Mouse (Mus musculus) liver, embryonic 15.5 days (tissue): Measurements from ENCODE around the gene Erg28. TPM values are rescaled to one million over a fixed set of nuclear protein-coding genes. Genes with fewer than 3 reads are reported as not detected.
A peak's percentile ranks its signal among the peaks of the same experiment; 100 is the strongest.

Experiments
- ATAC-seq: fragments of 200-750 bp; cut with Nextera tagmentation; 2 replicates; pipeline ENCODE4 v1.8.0; 2017; ENCODE audit warnings: moderate number of reproducible peaks, mild to moderate bottlenecking, moderate library complexity; ENCODE audit not compliant: insufficient read depth
- H3K27ac ChIP-seq: fragments of 300-500 bp; sonication (generic); replicated peaks from 2 replicates; pipeline ENCODE4 v1.5.1; 2015; ENCODE audit warnings: mild to moderate bottlenecking, inconsistent platforms
- H3K27me3 ChIP-seq: fragments of 300-500 bp; sonication (generic); 2 replicates; pipeline ENCODE4 v1.6.1; 2015; ENCODE audit warnings: mild to moderate bottlenecking, inconsistent platforms
- H3K36me3 ChIP-seq: fragments of 300-500 bp; sonication (generic); replicated peaks from 2 replicates; pipeline ENCODE4 v1.6.1; 2015; ENCODE audit warnings: moderate library complexity, mild to moderate bottlenecking, inconsistent platforms
- H3K4me1 ChIP-seq: fragments of 300-500 bp; sonication (generic); replicated peaks from 2 replicates; pipeline ENCODE4 v1.6.1; 2015; ENCODE audit warnings: inconsistent platforms
- H3K4me2 ChIP-seq: fragments of 300-500 bp; sonication (generic); 2 replicates; pipeline ENCODE4 v1.6.1; 2015; ENCODE audit warnings: moderate library complexity, mild to moderate bottlenecking, inconsistent platforms
- H3K4me3 ChIP-seq: fragments of 300-500 bp; sonication (generic); replicated peaks from 2 replicates; pipeline ENCODE4 v1.5.1; 2015; ENCODE audit warnings: mild to moderate bottlenecking, inconsistent platforms
- H3K9ac ChIP-seq: fragments of 300-500 bp; sonication (generic); 2 replicates; pipeline ENCODE4 v1.6.1; 2015; ENCODE audit warnings: moderate library complexity, mild to moderate bottlenecking, inconsistent platforms
- H3K9me3 ChIP-seq: fragments of 300-500 bp; sonication (generic); replicated peaks from 2 replicates; pipeline ENCODE4 v1.6.1; 2016; ENCODE audit warnings: inconsistent platforms
- WGBS: fragments of 180-500 bp; shearing (Covaris S2); methylation state at CpG from one replicate; pipeline ENCODE4 v1.1.7; 2015; ENCODE audit warnings: mixed read lengths; ENCODE audit not compliant: insufficient replicate concordance; 5-methylcytosine and 5-hydroxymethylcytosine counted together
- polyA plus RNA-seq: library from polyadenylated mRNA; unstranded; fragments of >200 nt; fragmentation: Nextera tagmentation; extraction: Ambion mirVana; gene quantifications from 2 replicates; pipeline ENCODE4 v1.2.1, GENCODE M21; 2015

Erg28 gene
- polyA plus RNA-seq = 89.8 and 95.8 TPM in 2 replicates

- peaks cover 32% of the 10 kb centered on the region for H3K36me3 ChIP-seq
- peak within 1 kb of the TSS; percentile 84 for H3K4me2 ChIP-seq
- peak within 1 kb of the TSS; percentile 83 for H3K9ac ChIP-seq
- H3K9me3 ChIP-seq = no peaks in the 10 kb centered on the region
- ATAC-seq = peak; percentile 96
- peak within 1 kb of the TSS; percentile 95 for H3K27ac ChIP-seq
- peaks cover 39% of the 10 kb centered on the region for H3K4me1 ChIP-seq
- peak within 1 kb of the TSS; percentile 86 for H3K4me3 ChIP-seq
- under 1% methylated on average over 67 of the region's 67 CpGs for WGBS
- H3K27me3 ChIP-seq = no peaks in the 10 kb centered on the region
Observed at GRCm38 (mm10) chr12:85824438-85825264, at the start of gene Erg28, which contains the start of gene Ttll5. Gene Erg28, minus strand, starts transcription at chr12:85824550. Gene Ttll5, plus strand, starts transcription at chr12:85824659.

GRCm38 (mm10) chr12:85869423-85869822, 45.1 kb upstream of the Erg28 start:
- no peak overlapping the region for H3K27ac ChIP-seq
- no peak for ATAC-seq

GRCm38 (mm10) chr12:85867125-85867524, 42.8 kb upstream of the Erg28 start:
- Histone ChIP-seq H3K27ac (no peak overlapping the region), H3K4me2 (no peak overlapping the region), H3K4me1 (no peaks in the 10 kb centered on the region), H3K27me3 (no peaks in the 10 kb centered on the region), H3K9ac (no peak overlapping the region), H3K4me3 (no peak overlapping the region), H3K36me3 (peaks cover 3% of the 10 kb centered on the region; the same call in 1 of the 2 replicates), H3K9me3 (no peaks in the 10 kb centered on the region)
- ATAC-seq = no peak

More at GRCm38 (mm10) chr12:85869423-85869822, 45.1 kb upstream of the Erg28 start:
- no peak overlapping the region for H3K4me3 ChIP-seq
- H3K9me3 ChIP-seq = no peaks in the 10 kb centered on the region
- no peak overlapping the region for H3K9ac ChIP-seq
- H3K4me1 ChIP-seq = no peaks in the 10 kb centered on the region
- H3K36me3 ChIP-seq = no peaks in the 10 kb centered on the region; the same call in 1 of the 2 replicates
- H3K4me2 ChIP-seq = no peak overlapping the region
- no peaks in the 10 kb centered on the region for H3K27me3 ChIP-seq
- WGBS = 70% methylated on average over 6 of the region's 6 CpGs

GRCm38 (mm10) chr12:85866624-85867023, 42.3 kb upstream of the Erg28 start:
- 67% methylated on average over 4 of the region's 4 CpGs for WGBS
- Histone ChIP-seq H3K27me3 (no peaks in the 10 kb centered on the region), H3K4me3 (no peak overlapping the region), H3K4me2 (no peak overlapping the region), H3K27ac (no peak overlapping the region), H3K9ac (no peak overlapping the region), H3K36me3 (peaks cover 3% of the 10 kb centered on the region; the same call in 1 of the 2 replicates), H3K9me3 (no peaks in the 10 kb centered on the region), H3K4me1 (no peaks in the 10 kb centered on the region)
- no peak for ATAC-seq

GRCm38 (mm10) chr12:85865526-85865925, 41.2 kb upstream of the Erg28 start:
- no peak overlapping the region for H3K9ac ChIP-seq
- no peaks in the 10 kb centered on the region for H3K27me3 ChIP-seq
- 69% methylated on average over 3 of the region's 3 CpGs for WGBS
- peaks cover 6% of the 10 kb centered on the region; the same call in 1 of the 2 replicates for H3K36me3 ChIP-seq
- H3K4me1 ChIP-seq = no peaks in the 10 kb centered on the region
- no peak overlapping the region for H3K4me2 ChIP-seq
- no peak overlapping the region for H3K27ac ChIP-seq
- no peak for ATAC-seq
- H3K9me3 ChIP-seq = no peaks in the 10 kb centered on the region
- no peak overlapping the region for H3K4me3 ChIP-seq

GRCm38 (mm10) chr12:85862514-85862913, 38.2 kb upstream of the Erg28 start:
- Histone ChIP-seq H3K4me3 (no peak overlapping the region), H3K27me3 (no peaks in the 10 kb centered on the region), H3K4me2 (no peak overlapping the region), H3K36me3 (peaks cover 6% of the 10 kb centered on the region; the same call in 1 of the 2 replicates), H3K9ac (no peak overlapping the region), H3K4me1 (no peaks in the 10 kb centered on the region), H3K9me3 (no peaks in the 10 kb centered on the region), H3K27ac (no peak overlapping the region)
- 42% methylated on average over 2 of the region's 2 CpGs for WGBS
- ATAC-seq = no peak

- Histone ChIP-seq H3K27me3 (no peaks in the 10 kb centered on the region), H3K9ac (no peak overlapping the region), H3K4me3 (no peak overlapping the region), H3K9me3 (no peaks in the 10 kb centered on the region), H3K27ac (no peak overlapping the region), H3K36me3 (peaks cover 20% of the 10 kb centered on the region; the same call in 1 of the 2 replicates), H3K4me2 (no peak overlapping the region), H3K4me1 (no peaks in the 10 kb centered on the region)
- WGBS = 69% methylated on average over 3 of the region's 3 CpGs
- ATAC-seq = no peak
Observed at GRCm38 (mm10) chr12:85859511-85860189, 35.3 kb upstream of the Erg28 start.

GRCm38 (mm10) chr12:85859111-85859510, 34.8 kb upstream of the Erg28 start:
- H3K4me3 ChIP-seq = no peak overlapping the region
- H3K4me1 ChIP-seq = no peaks in the 10 kb centered on the region
- 78% methylated on average over 3 of the region's 3 CpGs for WGBS
- no peak overlapping the region for H3K9ac ChIP-seq
- H3K27ac ChIP-seq = no peak overlapping the region
- H3K4me2 ChIP-seq = no peak overlapping the region
- no peaks in the 10 kb centered on the region for H3K27me3 ChIP-seq
- ATAC-seq = no peak
- H3K36me3 ChIP-seq = 0 out of 2 replicates have a peak, but pooled peaks cover 23% of the 10 kb centered on the region
- H3K9me3 ChIP-seq = no peaks in the 10 kb centered on the region

GRCm38 (mm10) chr12:85857300-85857699, 33.0 kb upstream of the Erg28 start:
- no peak overlapping the region for H3K4me2 ChIP-seq
- H3K9me3 ChIP-seq = no peaks in the 10 kb centered on the region
- H3K36me3 ChIP-seq = 0 out of 2 replicates have a peak, but pooled peaks cover 20% of the 10 kb centered on the region
- no peak overlapping the region for H3K4me3 ChIP-seq
- no peaks in the 10 kb centered on the region for H3K4me1 ChIP-seq
- no peak overlapping the region for H3K27ac ChIP-seq
- ATAC-seq = no peak
- WGBS = 80% methylated on average over 7 of the region's 7 CpGs
- no peaks in the 10 kb centered on the region for H3K27me3 ChIP-seq
- H3K9ac ChIP-seq = no peak overlapping the region

- Histone ChIP-seq H3K27ac (no peak overlapping the region), H3K9me3 (no peaks in the 10 kb centered on the region), H3K4me1 (no peaks in the 10 kb centered on the region), H3K27me3 (no peaks in the 10 kb centered on the region), H3K4me3 (no peak overlapping the region), H3K9ac (no peak overlapping the region), H3K36me3 (peaks cover 17% of the 10 kb centered on the region; the same call in 1 of the 2 replicates), H3K4me2 (no peak overlapping the region)
- WGBS = 62% methylated on average over 1 of the region's 1 CpGs
- no peak for ATAC-seq
Observed at GRCm38 (mm10) chr12:85854271-85854670, 29.9 kb upstream of the Erg28 start.

- 59% methylated on average over 4 of the region's 4 CpGs for WGBS
Observed at GRCm38 (mm10) chr12:85853836-85854235, 29.5 kb upstream of the Erg28 start.

More at GRCm38 (mm10) chr12:85853836-85854235, 29.5 kb upstream of the Erg28 start:
- Histone ChIP-seq H3K4me3 (no peak overlapping the region), H3K9me3 (no peaks in the 10 kb centered on the region), H3K4me2 (no peak overlapping the region), H3K27ac (no peak overlapping the region), H3K9ac (no peak overlapping the region), H3K4me1 (no peaks in the 10 kb centered on the region), H3K27me3 (no peaks in the 10 kb centered on the region), H3K36me3 (peaks cover 20% of the 10 kb centered on the region; the same call in 1 of the 2 replicates)
- ATAC-seq = no peak
